ENCODE assay signal across 12 mouse cellular contexts in the genomic region with DNA sequence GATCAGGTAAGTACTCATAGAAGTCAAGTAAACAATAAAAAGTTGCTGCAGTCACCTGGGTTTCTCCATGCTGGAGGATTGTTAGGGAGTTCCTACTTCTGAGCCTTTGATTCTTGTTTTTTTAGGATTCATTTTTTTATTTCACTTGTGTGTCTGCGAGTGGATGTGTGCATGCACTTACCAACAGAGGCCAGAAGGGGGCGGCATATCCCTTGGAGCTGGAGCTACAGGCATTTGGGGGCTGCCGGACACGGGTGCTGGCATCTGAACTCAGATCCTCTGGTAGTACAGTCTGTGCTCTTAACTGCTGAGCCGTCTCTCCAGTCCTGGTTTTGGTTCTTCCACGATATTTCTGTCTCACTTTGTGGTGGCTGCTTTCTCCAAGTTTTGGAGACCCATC. TPM values are rescaled to one million over a fixed set of nuclear protein-coding genes. Genes with fewer than 3 reads are reported as not detected.
DNase-seq lines count a peak whose midpoint lies in the region; ATAC-seq and TF ChIP-seq lines count a peak whose summit lies in the region.
"Had no signal": no experiment of that assay in that cellular context is flagged by ENCODE, and none has a peak within 500 bp of the region (broad histone marks: within the 10 kb centered on the region; RNA-seq: fewer than 3 reads in every experiment).

No protein-coding gene starts in this region.

- H3K9ac ChIP-seq in midbrain, postnatal 0 days (replicated peaks; ENCODE audit: low read length, poor library complexity, severe bottlenecking): no peak overlapping the region
- no peak overlapping the region for H3K9ac ChIP-seq in midbrain, embryonic 14.5 days (replicated peaks; ENCODE audit: low read length)
- H3K9ac ChIP-seq: neural tube, embryonic 12.5 days had no signal

- WGBS in midbrain, postnatal 0 days: 67% methylated on average over 6 of the region's 6 CpGs
- 70% methylated on average over 6 of the region's 6 CpGs for WGBS in midbrain, embryonic 14.5 days
- WGBS in cerebellum, adult 2 months: 70% methylated on average over 6 of the region's 6 CpGs

- ATAC-seq in midbrain, postnatal 0 days (ENCODE audit: low FRiP score): no peak
- ATAC-seq in midbrain, embryonic 14.5 days (ENCODE audit: low FRiP score, low TSS enrichment): no peak
- ATAC-seq: forebrain, embryonic 16.5 days had no signal

- no peaks in the 10 kb centered on the region for H3K36me3 ChIP-seq in midbrain, postnatal 0 days (ENCODE audit: insufficient read depth, low read length)
- no peaks in the 10 kb centered on the region for H3K36me3 ChIP-seq in midbrain, embryonic 14.5 days (ENCODE audit: control insufficient read depth, insufficient read depth, low read length)
- H3K36me3 ChIP-seq in testis, adult 2 months (ENCODE audit: control insufficient read depth, insufficient read depth, low read length): no peaks in the 10 kb centered on the region
- H3K36me3 ChIP-seq: neural tube, embryonic 12.5 days had no signal

- H3K4me2 ChIP-seq in midbrain, postnatal 0 days (ENCODE audit: low read depth, low read length, poor library complexity, severe bottlenecking): no peak overlapping the region
- no peak overlapping the region for H3K4me2 ChIP-seq in midbrain, embryonic 14.5 days (ENCODE audit: low read length)
- H3K4me2 ChIP-seq: neural tube, embryonic 12.5 days had no signal

- no peak overlapping the region for H3K27ac ChIP-seq in gastrocnemius, adult 2 months
- no peak overlapping the region for H3K27ac ChIP-seq in midbrain, postnatal 0 days (ENCODE audit: low read depth, low read length)
- H3K27ac ChIP-seq in midbrain, embryonic 14.5 days (replicated peaks; ENCODE audit: low read depth, low read length): no peak overlapping the region
- no peak overlapping the region for H3K27ac ChIP-seq in testis, adult 2 months (ENCODE audit: control insufficient read depth, insufficient read depth, low read depth, low read length)
- no peak overlapping the region for H3K27ac ChIP-seq in cerebellum, adult 2 months (ENCODE audit: insufficient read depth, low read length)
- H3K27ac ChIP-seq: neural tube, embryonic 12.5 days had no signal

- peak; percentile 17; the same call in 1 of the 2 replicates for TF ChIP-seq CTCF in gastrocnemius, adult 2 months (IDR thresholded peaks at IDR 0.05)
- TF ChIP-seq CTCF in midbrain, postnatal 0 days (IDR thresholded peaks at IDR 0.05): peak; percentile 51
- TF ChIP-seq CTCF in testis, adult 2 months (IDR thresholded peaks at IDR 0.05; ENCODE audit: control insufficient read depth, insufficient read depth, insufficient replicate concordance, low read depth, low read length): peak; percentile 81
- no peak for TF ChIP-seq CTCF in cerebellum, adult 2 months (IDR thresholded peaks at IDR 0.05; ENCODE audit: borderline replicate concordance, insufficient read depth, low read depth, low read length)

- no peak for TF ChIP-seq POLR2A in testis, adult 2 months (IDR thresholded peaks at IDR 0.05; ENCODE audit: control insufficient read depth, low read depth, low read length)
- TF ChIP-seq POLR2A in cerebellum, adult 2 months (IDR thresholded peaks at IDR 0.05; ENCODE audit: borderline replicate concordance, insufficient read depth, low read length): no peak

- H3K9me3 ChIP-seq in midbrain, postnatal 0 days (ENCODE audit: low read length): no peaks in the 10 kb centered on the region
- H3K9me3 ChIP-seq in midbrain, embryonic 14.5 days (ENCODE audit: control insufficient read depth, low read length): no peaks in the 10 kb centered on the region
- H3K9me3 ChIP-seq: neural tube, embryonic 12.5 days had no signal

- no peaks in the 10 kb centered on the region for H3K27me3 ChIP-seq in midbrain, postnatal 0 days (ENCODE audit: insufficient read depth, low read length)
- H3K27me3 ChIP-seq in midbrain, embryonic 14.5 days (ENCODE audit: control insufficient read depth, insufficient read depth, low read length): no peaks in the 10 kb centered on the region
- no peaks in the 10 kb centered on the region for H3K27me3 ChIP-seq in testis, adult 2 months (ENCODE audit: control insufficient read depth, insufficient read depth, low read length)
- no peaks in the 10 kb centered on the region for H3K27me3 ChIP-seq in cerebellum, adult 2 months (ENCODE audit: control insufficient read depth, insufficient read depth, low read length)
- H3K27me3 ChIP-seq: neural tube, embryonic 12.5 days had no signal

- no peaks in the 10 kb centered on the region for H3K4me1 ChIP-seq in midbrain, postnatal 0 days (ENCODE audit: insufficient read depth, low read length)
- no peaks in the 10 kb centered on the region; the same call in 1 of the 2 replicates for H3K4me1 ChIP-seq in midbrain, embryonic 14.5 days (ENCODE audit: control insufficient read depth, insufficient read depth, low read length)
- no peaks in the 10 kb centered on the region for H3K4me1 ChIP-seq in testis, adult 2 months (ENCODE audit: control insufficient read depth, insufficient read depth, low read length)
- no peaks in the 10 kb centered on the region for H3K4me1 ChIP-seq in cerebellum, adult 2 months (ENCODE audit: control insufficient read depth, insufficient read depth, low read length)
- H3K4me1 ChIP-seq: neural tube, embryonic 12.5 days had no signal

- no peak for DNase-seq in gastrocnemius, adult 2 months
- no peak for DNase-seq in gastrocnemius, adult 8-10 months (ENCODE audit: low spot score in 2 of 2)
- DNase-seq in midbrain, postnatal 0 days (ENCODE audit: low spot score): no peak
- no peak for DNase-seq in midbrain, embryonic 14.5 days
- DNase-seq in embryo, embryonic 10.5 days (ENCODE audit: low spot score): peak; percentile 34
- no peak for DNase-seq in spleen, adult 12 weeks (ENCODE audit: low spot score)
- DNase-seq in cerebellum, adult 2 months: no peak
- DNase-seq: cerebellum, adult 11-12 months; lung, adult 2 months had no signal

- H3K4me3 ChIP-seq in gastrocnemius, adult 2 months: no peak overlapping the region
- H3K4me3 ChIP-seq in midbrain, postnatal 0 days (ENCODE audit: low read depth, low read length): no peak overlapping the region
- no peak overlapping the region for H3K4me3 ChIP-seq in midbrain, embryonic 14.5 days (replicated peaks; ENCODE audit: low read depth, low read length)
- no peak overlapping the region for H3K4me3 ChIP-seq in testis, adult 2 months (ENCODE audit: control insufficient read depth, low read depth, low read length)
- H3K4me3 ChIP-seq in cerebellum, adult 2 months (replicated peaks; ENCODE audit: insufficient read depth, low read depth, low read length): no peak overlapping the region
- H3K4me3 ChIP-seq: neural tube, embryonic 12.5 days had no signal

- intact Hi-C loops in gastrocnemius, adult 2 months (cut with DNase I): no loop called here

RNA-seq across cellular contexts. Expression of gene Nptx2, which starts 31.0 kb away (rescaled TPM):
- not detected for total RNA-seq in gastrocnemius, adult 2 months (2021)
- not detected for total RNA-seq in gastrocnemius, adult 8-10 months (2022)
- 45.0 and 45.8 TPM in 2 replicates for total RNA-seq in midbrain, postnatal 0 days (2014; rRNA removed)
- 14.0 and 14.2 TPM in 2 replicates for polyA plus RNA-seq in midbrain, postnatal 0 days (2015; fragmentation: Nextera tagmentation; extraction: Ambion mirVana)
- 5.4 and 5.7 TPM in 2 replicates for polyA plus RNA-seq in midbrain, embryonic 14.5 days (2014; fragmentation: Nextera tagmentation; extraction: Ambion mirVana)
- 10.5 and 11.1 TPM in 2 replicates for polyA plus RNA-seq in testis, adult 2 months (2012; rRNA removed)
- 4.8 and 5.3 TPM in 2 replicates for polyA plus RNA-seq in cerebellum, adult 2 months (2012; rRNA removed)
